Mouse (Mus musculus): ENCODE results near the gene Ric8b.

Gene Ric8b

DNA sequence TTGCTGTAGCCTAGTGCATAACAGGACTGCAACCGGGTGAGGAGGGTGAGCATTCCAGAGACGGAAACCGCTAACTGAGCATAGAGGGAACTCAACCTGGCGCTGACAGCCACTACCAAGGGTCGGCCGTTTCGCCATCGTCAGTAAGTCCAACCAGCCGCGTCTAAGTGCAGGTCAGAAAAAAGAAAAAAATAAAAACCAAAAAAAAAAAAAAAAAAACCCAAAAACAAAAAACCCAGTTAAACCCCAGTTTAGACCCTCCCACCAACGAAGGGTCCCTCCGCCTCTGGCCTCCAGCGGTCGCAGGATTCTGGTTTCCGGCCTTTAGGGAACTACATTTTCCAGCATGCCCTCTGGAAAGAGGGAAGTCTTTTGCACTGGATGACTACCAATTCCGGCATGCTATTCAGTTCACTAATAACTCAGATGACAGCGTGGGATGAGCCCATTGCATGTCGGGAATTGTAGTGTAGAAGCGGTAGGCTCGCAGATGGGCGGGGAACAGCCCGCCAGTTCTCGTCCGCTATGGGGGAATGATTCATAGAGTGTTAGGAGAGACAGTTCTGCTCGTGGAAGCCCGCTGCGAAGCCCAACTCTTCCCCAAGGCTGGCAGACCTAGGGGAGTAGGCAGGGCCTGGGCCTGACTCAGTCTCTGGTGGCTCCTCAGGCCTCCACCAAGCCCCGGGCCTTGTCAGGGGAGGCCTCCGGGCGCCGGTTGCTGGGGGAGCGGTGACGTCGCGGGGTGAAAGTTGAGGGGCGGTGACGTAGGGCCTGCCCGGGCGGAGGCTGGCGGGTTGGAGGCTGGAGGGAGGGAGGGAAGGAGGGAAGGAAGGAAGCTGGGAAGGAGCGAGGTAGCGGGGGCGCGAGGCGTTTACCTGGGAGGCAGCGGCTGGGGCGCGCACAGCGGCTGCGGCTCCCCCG lies at the start of gene Ric8b:
Gene Ric8b (plus strand): TSS at position 807 of the 921 bp plus-strand sequence.
- in situ Hi-C loops (cut with MboI; ENCODE audit: low sequenced_read_pairs): no loop called here

DNA sequence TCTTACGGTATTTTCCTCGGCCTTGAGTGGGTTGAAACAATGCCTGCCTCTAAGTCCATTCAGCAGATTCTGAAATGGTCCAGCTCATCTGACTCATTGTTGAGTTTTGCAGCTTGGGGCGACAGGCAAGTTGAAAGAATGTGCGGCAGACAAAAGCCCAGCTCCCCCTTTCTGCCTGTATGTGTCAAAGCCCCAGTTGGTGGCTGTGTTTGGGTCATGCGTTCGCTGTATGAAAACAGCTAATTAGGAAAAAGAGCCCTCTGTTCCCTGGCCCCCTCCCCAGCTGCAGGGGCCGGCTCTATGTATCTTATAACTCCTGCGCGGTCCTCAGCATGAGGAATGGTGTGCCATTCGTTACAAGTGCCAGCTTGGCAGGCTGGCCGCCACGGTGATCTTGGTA lies 46.1 kb upstream of the Ric8b start:
- in situ Hi-C loops (cut with MboI; ENCODE audit: low sequenced_read_pairs): no loop called here

DNA sequence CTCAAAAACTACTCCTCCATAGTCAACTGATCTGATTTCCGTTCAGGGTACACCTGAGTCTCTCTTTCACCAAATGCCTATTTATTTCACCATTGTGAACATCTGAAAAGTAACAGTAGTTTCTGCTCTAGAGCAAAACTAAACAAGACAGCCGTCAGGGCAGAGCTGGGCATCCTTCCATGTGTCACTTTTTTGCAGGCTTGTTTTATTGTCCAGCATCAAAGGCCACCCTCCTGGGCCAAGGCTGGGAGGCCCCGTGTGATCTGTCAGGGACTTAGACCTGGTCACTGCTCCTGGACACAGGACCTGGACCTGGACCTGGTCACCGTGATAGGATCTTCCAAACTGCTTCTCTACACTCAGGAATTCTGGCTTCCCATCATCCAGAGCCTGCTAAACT lies 45.5 kb upstream of the Ric8b start:
- in situ Hi-C loops (cut with MboI; ENCODE audit: low sequenced_read_pairs): no loop called here

DNA sequence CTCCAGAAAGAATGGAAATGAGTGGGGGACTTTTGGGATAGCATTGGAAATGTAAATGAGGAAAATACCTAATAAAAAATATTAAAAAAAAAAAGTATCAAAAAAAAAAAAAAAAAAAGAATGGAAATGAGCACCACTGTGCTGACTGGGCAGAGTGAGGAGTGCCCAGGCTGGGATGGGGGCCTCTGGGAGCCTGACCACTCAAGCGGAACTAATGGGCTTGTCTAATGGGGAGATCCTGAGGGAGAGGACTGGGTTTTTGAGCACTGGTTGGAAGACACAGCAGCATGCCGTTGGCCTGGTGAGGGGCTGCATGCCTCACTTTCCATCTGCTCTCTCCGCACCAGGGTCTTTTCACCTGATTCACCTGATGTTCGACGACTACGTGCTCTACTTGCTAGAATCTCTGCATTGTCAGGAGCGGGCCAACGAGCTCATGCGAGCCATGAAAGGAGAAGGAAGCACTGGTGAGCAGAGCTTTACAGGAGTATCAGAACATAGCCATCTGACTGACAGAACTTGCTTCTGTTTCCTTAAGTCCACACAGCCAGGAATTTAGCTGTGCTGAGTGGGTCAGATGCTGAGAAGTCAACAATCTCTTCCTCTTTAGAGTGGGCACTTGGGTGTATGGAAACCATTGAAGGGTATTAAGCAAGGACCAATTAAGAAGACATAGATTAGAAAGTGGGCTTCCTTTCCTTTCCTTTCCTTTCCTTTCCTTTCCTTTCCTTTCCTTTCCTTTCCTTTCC lies 37.4 kb upstream of the Ric8b start:
- in situ Hi-C loops (cut with MboI; ENCODE audit: low sequenced_read_pairs): no loop called here

DNA sequence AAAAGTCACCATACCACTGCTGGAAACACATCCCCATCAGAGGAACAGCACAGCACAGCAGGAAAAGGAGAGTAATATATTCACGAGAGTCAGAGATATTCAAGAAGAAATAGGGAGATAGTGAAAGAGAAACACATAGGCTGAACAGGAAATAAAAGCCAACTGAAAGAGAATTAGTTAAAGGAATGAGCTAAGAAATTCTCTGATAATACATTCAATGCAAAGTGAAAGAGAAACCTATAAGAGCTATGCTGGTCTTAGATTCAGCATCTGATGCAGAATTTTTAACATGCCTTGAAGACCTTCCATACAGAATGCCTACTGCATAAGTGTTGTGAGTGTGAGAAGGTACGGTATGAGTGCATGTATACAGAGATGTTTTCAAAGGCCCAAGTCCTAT lies 34.9 kb upstream of the Ric8b start:
- in situ Hi-C loops (cut with MboI; ENCODE audit: low sequenced_read_pairs): no loop called here

DNA sequence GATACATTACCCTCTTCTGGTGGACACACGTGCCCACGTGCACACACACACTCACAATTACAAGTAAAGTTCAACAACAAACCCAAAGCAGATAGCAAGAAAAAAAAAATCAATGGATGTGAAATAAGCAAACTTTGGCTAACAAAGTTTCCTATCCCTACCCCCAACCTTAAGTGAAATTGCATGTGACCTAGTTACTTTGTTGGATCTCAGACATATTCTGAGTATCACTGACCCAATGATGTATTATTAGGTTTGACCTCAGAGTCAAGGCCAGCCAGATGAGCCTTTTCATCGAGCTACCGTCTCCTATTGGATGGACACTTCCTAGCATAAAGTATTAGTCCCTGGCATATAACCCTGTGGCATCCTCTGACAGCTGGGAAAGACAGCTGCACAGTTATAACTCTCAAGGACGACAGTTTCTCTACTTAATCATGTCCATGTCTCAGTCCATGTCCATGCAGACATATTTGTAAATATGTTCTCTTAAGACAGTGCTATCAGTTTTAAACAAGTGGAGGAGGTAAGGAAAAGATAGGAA lies 32.0 kb upstream of the Ric8b start:
- in situ Hi-C loops (cut with MboI; ENCODE audit: low sequenced_read_pairs): no loop called here

DNA sequence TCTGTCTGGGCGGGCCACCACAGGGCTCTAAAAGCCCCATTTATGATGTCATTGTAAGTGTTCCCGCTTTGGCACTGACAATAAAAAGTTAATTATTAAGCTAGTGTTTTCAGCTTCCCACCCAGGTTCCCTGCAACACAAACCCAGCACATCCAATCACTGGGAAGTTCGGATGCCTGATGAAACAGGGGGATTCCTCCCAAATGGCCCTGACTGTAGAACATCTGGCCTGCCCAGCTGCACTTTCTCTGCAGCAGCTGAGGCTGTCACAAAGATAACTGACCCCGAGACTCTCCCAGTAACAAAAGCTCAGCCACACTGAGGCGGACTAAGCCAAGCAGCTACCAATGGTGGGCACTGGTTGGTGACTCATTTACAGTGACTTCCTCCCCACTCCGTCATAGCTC lies 31.2 kb upstream of the Ric8b start:
- in situ Hi-C loops (cut with MboI; ENCODE audit: low sequenced_read_pairs): no loop called here

DNA sequence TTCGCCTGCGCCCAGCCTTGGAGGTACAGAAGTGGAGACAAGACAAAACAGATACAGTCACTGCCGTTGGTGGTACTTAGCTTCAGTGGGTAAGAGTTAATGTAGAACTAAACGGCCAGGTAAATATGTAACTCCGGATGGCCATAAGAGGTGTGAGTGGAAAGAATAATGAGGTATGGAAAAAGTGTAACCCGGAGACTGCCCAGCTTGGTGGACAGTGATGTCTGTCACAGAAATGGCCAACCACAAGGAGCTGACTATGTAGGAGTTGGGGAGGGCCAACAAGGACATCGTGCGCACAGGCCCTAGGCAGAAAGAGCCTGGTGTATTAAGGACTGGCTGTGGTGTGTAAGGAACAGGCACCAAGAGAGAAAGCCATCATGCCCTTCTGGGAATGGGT lies 30.6 kb upstream of the Ric8b start:
- in situ Hi-C loops (cut with MboI; ENCODE audit: low sequenced_read_pairs): no loop called here

DNA sequence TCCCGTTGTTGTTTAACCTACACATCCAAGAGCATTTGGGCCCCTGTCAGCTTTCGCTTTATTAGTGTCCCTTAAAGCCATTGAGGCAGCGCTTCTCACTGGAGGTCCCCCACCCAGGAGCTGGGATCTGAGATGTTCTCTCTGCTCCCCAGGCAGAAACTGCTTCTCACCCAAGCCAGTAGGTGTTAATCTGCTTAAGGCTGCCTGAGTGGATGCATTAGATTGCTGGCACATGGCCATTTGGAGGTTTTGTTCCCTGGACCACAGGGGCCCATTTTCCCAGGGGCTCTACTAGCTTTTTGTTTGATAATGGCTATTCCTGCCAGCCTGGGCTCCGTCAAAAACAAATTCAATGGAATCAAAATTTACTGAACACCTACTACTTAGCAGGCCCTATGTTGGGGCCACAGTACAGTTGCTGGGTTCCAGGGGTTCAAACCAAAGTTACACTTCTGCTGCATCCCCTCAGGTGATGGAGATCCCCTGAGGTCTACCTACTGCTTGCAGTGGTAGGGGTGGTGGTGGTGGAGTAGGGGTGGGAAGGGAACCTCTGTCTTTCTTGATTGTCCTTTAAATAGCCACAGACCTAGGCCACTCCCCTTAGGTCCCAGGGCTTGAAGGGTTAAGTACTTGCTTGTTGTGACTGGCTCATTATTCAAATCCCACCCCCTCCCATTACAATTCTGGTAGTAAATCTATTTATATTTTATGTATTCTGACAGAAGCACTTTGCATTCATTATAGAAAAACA lies 28.1 kb upstream of the Ric8b start:
- in situ Hi-C loops (cut with MboI; ENCODE audit: low sequenced_read_pairs): no loop called here

DNA sequence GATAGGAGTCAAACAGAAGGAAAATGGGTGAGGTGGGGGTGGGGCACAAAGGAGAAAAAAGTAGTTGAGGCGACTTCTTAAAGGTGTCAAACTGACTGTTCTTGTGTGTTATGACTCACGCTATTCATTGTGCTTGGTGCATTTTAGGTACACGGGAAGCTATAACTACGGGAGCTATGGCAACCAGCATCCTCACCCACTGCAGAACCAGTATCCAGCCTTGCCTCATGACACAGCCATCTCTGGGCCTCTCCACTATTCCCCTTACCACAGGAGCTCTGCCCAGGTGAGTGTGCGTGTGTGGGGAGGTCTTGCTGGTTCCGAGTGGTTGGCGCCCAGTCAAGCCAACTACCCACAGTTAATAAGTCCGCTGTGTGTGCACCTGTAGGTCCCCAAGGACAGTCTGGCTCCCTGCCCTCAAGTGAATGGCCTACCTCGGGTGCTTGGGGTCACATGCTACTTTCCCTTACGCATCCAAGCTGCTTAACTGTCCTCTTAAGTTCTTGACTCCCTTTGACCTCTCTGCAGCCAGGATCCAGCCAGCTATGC lies 21.5 kb upstream of the Ric8b start:
- in situ Hi-C loops (cut with MboI; ENCODE audit: low sequenced_read_pairs): no loop called here

DNA sequence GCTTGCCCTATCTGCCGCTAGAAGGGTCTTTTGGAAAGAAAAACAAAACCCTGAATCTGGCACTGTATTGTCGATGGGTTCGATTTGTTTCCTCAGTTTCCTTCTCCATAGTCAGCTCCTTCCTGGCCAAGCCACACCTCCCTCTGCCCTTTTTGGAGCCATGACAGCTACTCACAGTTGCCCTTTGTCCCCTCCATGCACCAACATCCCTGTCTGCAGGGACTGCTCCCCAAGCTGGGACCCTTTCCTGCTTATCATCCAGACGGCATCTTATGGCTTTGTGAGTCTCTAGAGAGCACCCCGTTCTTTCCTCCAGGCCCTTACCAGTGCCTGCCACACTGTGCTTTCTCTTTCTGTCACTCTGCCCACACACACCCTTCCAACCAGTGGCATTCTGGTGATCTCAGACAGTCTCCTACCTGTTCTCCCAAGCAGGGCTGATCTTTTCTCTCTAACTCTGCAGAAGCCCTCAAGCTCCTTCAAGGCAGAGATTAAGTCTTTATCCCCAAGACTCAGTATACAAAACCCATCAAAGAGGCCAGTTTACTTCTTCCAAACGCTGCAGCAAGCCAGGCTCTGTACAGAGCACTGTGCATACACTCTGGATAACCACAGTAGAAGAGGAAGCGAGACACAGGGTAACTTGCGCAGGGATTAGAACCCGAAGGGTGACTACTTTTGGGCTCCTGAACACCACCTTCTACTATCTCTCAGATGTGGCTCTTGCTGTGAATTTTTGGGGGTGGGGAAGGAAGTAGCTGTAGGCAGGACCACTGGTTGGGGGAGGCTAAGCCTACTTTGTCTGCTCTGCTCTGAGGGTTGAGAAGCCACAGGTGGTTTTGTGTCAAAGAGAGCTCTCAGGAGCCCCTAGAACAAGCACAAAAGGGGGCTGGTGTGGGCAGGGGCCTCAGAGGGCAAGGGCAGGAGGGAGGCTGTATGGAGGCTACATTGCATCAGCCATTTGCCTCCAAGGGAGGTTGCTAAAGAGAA lies 20.2 kb upstream of the Ric8b start:
- in situ Hi-C loops (cut with MboI; ENCODE audit: low sequenced_read_pairs): no loop called here

DNA sequence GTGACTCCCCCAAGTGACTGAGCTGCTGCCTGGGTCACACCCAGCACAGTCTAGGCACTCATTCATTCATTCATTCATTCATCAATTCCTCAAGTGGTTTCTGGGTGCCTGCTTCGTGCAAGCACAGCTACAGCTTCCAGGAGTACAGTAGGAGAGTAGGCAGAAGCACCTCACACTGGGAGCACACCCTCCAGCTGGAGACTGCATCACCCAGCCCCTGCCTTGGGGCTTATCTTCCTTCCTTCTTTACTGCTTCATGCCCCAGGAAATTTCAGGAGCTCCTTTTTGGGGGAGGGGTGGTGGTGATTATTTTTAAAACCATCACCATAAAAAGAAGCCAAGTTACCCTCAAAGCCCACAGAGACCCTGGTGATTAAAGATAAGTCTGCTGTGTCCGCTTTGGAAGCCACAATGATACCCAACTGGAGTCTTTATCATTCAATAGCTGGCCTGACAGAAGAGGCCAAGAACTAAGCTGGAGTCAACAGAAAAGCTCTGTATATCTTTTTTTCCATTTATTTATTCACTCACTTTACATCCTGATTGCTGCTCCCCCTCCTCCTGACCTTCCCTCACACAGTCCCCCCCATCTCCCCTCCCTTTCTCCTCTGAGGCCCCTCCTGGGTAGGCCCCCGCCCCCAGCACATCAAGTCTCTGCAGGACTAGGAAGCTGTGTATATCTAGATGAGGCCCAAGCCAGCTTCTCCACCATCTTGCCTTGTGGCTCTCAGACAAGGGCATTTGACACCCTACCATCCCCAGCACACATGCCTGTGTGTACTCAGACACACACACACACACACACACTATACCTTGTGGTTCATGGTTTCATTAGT lies 19.1 kb upstream of the Ric8b start:
- in situ Hi-C loops (cut with MboI; ENCODE audit: low sequenced_read_pairs): no loop called here

DNA sequence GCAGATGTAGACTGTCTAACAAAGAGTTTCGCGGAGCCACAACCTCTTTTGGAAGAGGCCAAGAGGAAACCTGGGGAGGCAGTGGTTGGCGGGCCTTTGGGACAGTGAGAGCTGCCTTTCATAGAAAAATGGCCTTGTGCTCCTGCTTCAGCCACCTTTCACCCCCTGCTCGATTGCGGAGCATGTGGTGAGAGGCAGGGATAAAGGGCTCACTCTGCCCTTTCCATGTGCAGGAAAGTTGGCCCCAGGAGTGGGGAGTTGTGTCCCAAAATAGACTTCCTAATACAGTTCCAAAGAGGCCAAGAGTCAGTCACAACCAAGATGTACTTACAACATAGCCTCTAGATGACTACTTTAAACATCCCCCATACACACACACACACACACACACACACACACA lies 15.7 kb upstream of the Ric8b start:
- in situ Hi-C loops (cut with MboI; ENCODE audit: low sequenced_read_pairs): no loop called here

DNA sequence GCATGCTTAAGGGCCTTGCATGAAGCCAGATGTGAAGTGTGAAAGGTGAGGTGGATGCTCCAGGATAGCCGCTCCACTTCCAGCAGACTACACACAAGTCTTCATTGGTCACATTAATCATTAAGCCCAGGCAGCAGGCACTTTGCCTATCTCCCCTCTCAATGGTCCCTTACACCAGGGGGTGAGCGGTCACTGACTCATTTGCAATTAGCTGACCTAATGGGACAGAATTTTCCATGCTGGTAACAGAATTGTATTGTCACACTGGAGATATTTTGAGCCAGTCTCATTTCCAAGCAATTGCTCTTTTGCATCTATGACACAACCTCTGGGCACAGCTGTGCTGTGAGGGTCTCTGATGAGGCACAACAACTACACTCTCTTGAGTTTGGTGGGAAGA lies 15.2 kb upstream of the Ric8b start:
- in situ Hi-C loops (cut with MboI; ENCODE audit: low sequenced_read_pairs): no loop called here

DNA sequence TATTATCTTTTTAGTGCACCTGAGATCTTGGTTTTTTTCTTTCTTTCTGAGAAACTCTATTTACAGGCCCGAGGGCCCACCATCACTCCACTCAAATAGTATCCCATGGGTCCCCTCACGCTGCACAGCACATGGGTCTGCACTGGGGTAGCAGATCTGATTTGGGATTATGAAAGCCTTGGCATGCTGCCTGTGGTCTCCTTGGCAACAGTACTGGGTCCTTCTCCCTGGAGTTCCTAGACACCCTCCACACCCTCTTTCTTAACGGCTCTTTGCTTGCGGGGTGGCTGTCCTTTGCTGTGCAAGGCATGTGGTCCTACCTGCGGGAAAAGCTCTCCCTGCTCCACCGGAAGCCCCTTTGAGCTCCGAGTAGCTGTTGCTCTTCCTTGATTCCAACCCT lies 14.1 kb upstream of the Ric8b start:
- in situ Hi-C loops (cut with MboI; ENCODE audit: low sequenced_read_pairs): no loop called here

DNA sequence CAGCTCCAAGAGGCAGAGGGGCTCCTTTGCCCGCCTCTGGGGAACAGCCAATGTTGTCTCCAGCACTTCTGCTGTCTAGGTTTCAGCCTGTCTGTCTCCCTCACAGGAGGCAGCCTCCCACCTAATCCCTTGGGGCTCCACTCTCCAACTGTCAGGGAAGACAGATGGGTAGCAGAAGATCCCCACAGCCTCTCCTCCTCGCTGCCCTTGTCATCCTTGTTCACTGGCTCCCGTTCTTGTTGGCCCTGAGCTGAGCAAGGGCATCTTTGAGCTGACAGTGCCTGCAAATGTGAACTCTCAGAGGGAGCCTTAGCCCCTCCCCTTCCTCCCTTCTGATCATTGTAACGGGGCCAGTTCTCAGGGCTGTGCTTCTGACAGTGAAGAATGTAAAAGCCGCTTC lies 13.7 kb upstream of the Ric8b start:
- in situ Hi-C loops (cut with MboI; ENCODE audit: low sequenced_read_pairs): no loop called here

DNA sequence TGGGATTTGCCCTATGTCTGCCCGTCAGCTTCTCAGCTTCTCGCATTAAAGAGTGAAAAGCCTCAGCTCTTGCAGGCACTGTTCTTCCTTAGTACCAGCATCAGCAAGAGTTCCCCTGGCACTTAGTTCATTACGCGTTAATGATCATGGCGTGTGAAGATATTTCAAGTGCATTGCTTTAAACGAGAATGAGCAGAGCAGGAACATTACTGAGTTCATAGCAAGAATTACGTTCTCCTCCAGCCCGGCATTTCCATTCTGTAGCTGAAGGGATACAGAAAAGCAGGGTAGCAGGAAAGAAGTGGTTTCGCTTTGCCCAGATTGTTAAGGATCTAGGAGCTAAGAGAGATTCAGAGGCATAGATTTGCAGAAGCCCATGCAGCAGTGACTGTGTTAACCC lies 10.5 kb upstream of the Ric8b start:
- in situ Hi-C loops (cut with MboI; ENCODE audit: low sequenced_read_pairs): no loop called here

DNA sequence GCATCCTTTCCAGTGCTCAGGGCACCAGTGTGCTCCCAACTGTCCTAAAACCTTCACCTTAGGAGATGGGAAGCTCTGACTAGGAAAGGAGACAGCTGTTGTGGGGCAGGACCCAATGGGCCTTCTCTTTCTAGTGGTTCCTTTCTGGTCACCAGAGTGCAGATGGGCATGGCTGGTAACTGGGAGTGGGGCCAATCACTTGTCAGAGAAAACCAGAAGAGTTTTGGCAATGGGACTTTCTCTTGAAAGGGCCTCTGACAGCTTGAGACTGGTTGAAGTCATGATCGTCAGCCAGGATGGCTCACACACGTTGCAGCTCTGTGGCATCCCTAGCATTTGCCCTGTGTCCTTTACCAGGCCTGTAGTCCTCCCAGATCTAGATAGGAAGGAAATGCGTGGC lies 9.4 kb upstream of the Ric8b start:
- in situ Hi-C loops (cut with MboI; ENCODE audit: low sequenced_read_pairs): no loop called here

DNA sequence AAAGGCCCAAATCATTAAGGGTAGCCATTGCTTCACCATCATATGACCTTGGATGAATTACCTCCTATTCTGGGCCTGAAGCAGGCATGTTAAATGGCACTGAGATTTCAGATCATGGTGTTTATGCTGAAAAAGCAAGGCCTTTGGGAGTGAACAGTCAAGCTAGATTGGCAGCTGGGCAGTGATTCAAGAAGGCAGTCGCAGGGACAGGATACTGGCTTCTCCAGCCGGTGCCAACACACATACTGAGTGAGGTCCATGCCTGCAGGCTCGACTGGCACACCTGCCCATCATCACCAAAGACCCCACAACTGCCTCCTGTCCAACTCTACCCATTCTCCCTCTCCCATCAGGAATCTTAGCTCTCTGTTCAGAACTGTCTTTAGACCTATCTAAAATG lies 8.9 kb upstream of the Ric8b start:
- in situ Hi-C loops (cut with MboI; ENCODE audit: low sequenced_read_pairs): no loop called here

Data from CH12F3 (cell line).